Mouse (Mus musculus): ENCODE results near the gene Wnt3a.

DNA sequence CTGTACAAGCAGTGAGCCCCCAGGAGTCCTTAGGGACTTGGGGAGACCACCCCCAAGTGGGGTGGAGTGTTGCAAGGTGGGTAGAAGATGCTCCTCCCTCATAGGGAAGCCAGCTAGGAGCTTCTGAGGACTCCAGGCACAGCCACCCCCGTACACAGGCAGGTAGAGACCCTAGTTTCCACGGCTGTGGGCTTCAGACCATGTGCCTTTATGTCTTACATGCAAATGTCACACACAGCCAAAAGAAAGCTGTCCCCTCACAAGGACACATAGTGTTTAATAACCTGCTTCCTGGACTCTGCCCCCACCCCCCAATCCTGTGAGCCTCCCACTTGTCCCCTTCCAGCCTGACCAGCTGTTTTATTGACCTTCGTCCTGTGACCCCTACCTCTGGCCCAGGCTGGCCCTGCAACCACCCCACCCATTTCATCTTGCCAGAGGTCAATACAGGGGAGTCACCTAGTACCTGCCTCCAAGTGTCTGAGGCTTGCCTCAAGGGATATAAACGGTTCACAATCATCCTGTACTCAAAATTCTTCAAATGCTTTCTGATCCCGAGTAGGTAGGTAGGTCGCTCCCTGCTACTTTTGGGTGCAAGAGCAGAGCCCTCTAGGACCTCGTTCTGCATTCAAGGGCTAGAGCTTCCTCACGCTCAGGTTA, 25.3 kb downstream of the Wnt3a start:
- TF ChIP-seq CTCF (IDR thresholded peaks at IDR 0.05; ENCODE audit: insufficient read depth, low read length) (no peak), POLR2A (IDR thresholded peaks at IDR 0.05; ENCODE audit: borderline replicate concordance, extremely low read depth, low read depth, low read length) (no peak)
